Mouse (Mus musculus) liver, postnatal 0 days (tissue): ENCODE measurements at regions not wholly inside any gene's neighbourhood (a gene's known extent, or its start where the extent isn't known, plus 50 kb on each side); places are given as distances from the start of the nearest gene placed in this dataset.

ENCODE experiments used
- CTCF ChIP-seq: sonication (generic); IDR thresholded peaks from 2 replicates; pipeline ENCODE4 v1.5.1; 2016; ENCODE audit warnings: antibody characterized with exemption, low read depth
- EP300 ChIP-seq: IDR thresholded peaks from 2 replicates; pipeline ENCODE4 v1.6.1; 2016; ENCODE audit warnings: antibody characterized with exemption, low read depth, mild to moderate bottlenecking

DNA sequence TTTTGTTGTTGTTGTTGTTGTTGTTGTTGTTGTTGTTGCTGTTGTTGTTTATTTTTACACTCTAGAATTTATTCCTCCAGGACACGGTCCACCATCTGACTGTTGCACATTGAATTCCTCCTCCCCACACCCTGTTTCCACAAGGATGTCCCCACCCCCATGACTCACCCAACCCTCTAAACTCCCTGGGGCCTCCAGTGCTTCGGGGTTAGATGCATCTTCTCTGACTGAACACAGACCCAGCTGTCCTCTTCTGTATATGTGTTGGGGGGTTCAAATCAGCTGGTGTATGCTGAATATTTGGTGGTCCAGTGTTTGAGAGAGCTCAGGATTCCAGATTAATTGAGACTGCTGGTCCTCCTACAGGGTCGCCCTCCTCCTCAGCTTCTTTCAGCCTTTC, 335.0 kb upstream of the Gpc6 start:
- TF ChIP-seq CTCF: no peak
- no peak for TF ChIP-seq EP300
